Mouse (Mus musculus): ENCODE results near the gene Inpp5a.
A peak's percentile ranks its signal among the peaks of the same experiment; 100 is the strongest.

Gene Inpp5a

DNA sequence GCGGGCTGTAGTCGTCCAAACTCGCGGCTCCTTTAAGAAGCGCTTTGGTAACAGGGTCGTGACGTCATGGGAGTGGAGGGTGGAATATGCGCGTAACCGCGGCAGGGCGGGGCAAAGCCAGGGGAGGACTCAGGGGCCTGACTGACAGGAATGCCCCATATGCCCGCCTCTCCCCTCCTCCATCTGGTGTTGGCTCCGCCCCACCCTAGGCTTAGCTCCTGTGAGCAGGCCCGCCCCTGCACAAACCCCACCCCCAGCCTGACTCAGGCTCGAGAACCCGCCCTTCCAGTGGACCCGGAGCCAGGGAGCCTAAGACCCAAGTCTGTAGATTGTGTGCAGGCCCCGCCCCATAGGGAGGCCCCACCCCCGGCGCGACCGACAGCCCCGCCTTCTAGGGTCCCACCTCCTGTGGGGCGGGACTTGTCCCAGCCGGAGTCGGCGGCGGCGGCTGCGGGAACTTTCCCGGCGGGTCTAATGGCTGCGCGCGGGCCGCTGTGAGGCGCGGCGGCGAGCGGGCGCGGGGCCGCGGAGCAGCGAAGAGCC is at the start of gene Inpp5a:
Inpp5a (plus strand) TSS at position 440 of the 543 bp plus-strand sequence.
- DNase-seq (ENCODE audit: low spot score in 2 of 2) = peak; percentile 99

DNA sequence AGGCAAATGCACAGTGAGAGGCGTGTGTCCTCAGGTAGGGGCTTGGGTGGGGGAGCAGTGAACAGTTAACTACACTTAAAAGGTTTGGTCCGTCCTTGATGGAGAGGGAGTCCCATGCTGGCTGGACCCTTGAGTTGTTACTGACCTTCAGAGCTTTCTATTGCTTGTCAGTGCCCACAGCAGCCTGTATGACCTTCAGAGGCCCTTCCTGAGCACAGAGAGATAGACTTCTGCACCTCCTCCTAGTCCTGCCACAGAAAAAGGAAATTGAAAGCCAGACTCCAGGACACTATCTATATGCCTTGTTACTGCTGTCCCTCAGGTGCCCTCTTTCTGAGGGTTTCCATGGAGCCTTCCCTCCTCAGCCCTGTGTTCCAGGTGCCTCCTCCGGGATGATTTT is 49.7 kb upstream of the Inpp5a start:
- DNase-seq (ENCODE audit: low spot score in 2 of 2) = no peak

DNA sequence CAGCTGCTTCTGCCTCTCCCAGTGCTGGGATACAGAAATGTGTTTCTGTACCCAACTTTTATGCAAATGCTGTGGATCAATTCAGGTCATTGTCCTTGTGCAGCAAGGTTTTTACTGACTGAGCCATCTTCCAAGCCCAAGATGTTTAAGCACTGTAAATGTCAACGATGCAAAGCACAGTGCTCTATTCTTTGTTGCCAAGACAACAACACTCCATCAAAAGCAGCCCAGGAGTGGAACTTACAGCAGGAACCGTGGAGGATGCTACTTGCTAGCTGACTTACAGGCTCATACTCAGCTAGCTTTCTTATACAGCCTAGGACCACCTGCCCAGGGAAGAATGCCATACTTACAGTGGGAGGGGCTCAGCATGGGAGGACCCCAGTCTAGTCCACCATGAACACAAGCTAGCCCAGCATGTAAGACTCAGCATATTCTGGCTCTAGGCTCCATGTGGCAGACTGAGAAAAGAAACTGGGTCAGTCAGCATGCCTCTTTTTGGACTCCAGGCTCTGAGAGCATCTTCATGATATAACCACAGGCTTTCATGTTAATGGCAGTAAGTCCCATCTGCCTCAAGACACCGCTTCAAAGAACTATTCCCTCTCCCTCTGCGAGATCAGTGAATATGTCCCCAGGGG is 47.8 kb upstream of the Inpp5a start:
- no peak for DNase-seq (ENCODE audit: low spot score in 2 of 2)

DNA sequence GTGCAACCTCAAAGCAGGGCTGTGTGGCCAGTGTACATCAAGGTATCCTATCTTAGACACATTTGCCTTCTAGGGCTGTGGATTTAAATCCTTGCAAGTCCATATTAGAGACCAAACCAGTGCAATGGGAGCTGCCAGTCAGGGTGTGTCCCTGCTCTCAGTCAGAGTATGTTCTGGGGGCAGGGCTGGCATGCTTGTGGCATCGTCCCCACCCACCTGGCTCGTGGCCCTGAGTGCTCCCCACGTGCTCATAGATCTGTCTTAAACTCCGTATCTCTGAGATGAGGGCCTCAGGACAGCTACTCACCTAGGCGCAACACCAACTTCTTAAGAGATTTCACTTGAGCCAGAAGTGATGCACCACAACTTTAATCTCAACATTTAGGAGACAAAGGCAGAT is 46.1 kb upstream of the Inpp5a start:
- DNase-seq (ENCODE audit: low spot score in 2 of 2) = no peak

DNA sequence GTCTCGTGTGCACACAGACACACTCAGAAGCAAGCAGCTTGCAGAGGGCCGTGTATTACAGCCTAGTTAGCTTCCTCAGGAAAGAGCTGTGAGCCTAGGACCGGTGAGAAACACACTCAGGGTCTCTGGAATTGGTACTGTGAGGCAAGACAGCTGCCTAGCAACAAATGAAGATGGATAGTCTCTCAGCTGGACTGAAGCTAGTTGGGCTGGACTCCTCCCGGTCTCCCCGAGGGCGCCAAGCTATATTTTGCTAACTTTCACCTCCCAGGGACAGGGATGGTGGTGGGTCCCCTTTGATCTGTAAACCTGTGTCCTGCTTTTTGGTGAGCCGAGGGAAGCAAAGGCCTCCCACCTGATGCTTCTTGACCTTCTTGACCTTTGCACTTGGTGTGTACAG is 41.9 kb upstream of the Inpp5a start:
- no peak for DNase-seq (ENCODE audit: low spot score in 2 of 2)

DNA sequence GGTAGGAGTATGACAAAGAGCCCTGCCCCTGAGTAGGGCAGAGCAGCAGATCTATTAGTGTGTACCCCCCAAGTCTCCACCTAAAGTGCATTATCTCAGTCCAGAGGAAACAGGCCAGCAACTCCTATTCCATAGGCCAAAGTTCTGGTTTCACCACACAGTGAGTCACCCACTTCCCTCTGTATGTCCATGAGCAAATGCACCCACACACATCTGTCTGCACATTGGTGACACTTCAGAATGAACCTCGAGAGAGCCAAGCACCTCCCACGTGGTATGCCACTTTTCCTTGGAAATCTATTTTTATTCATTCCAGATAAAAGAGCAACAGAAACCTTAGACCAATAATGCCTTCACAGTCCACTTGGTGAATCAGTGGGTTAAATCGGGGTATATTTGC is 38.3 kb upstream of the Inpp5a start:
- no peak for DNase-seq (ENCODE audit: low spot score in 2 of 2)

DNA sequence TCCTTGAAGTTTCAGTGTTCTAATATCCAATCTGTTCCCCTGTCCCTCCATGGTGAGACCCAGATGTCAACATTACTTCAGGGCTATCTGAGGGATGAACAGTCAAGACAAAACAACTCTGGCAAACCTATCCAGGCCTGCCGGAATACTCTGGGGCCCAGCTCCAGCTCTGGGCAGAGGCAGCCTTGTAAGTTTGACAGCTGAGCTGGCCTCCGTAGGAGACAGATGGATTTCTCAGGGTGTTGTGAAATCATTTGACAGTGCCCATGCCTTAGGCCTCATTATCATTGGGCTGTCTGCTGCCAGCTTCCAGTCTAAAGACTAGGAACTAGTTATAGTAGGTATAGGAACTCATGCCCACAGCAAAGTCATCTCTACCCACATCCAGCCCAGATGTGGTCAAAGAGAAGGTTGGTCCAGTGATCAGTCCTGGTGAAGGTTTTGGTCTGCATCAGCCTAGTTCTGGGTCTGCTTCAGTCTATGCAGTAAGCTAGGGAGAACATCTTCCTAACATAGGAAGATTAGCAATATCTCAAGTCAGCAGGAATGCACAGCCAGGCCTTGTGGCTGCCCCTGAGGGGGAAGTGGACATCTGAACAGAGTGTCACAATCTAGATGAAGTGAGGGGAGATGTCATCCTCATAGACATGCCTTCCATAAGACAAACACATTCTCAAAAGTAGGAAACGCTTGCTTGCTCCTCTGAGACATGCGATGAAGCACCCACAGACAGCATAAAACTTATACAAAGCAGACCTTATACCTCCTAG is 34.4 kb upstream of the Inpp5a start:
- DNase-seq (ENCODE audit: low spot score in 2 of 2) = no peak

DNA sequence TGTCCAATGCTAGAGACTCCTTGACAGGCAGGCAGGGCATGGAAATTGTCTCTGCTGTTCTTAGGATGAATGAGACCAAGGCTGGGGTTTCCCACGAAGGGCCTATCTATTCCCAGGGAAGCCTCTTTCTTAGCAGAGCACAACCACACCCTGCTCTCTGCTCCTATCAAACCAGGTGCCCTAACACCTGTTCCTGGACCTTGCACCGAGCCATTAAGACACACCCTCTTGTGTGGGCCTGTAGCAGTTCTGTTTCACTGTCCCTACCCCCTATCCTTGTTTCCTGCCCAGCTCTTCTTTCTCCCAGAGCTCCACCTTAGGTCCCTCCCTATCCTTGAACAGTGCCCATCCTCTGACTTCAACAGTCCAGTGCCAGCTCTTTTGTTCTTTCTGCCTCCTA is 31.9 kb upstream of the Inpp5a start:
- no peak for DNase-seq (ENCODE audit: low spot score in 2 of 2)

DNA sequence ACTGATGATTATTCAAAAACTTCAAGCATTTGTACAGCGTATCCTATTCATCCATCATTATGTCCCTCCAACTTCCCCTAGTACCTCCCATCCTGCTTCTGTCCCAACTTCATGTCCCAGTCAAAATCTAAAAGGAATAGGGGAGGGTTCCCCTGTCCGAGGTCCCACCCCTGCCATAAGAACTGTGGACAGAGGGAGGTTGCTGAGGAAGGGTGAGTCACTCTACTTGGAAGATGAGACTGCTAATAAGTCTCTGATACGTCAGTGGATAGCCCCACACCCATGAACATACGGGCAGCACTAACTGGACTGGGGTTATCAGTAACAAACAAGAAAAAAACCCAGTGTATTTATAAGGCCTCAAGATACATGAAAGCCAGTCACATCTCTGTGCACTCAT is 29.0 kb upstream of the Inpp5a start:
- DNase-seq (ENCODE audit: low spot score in 2 of 2) = no peak

DNA sequence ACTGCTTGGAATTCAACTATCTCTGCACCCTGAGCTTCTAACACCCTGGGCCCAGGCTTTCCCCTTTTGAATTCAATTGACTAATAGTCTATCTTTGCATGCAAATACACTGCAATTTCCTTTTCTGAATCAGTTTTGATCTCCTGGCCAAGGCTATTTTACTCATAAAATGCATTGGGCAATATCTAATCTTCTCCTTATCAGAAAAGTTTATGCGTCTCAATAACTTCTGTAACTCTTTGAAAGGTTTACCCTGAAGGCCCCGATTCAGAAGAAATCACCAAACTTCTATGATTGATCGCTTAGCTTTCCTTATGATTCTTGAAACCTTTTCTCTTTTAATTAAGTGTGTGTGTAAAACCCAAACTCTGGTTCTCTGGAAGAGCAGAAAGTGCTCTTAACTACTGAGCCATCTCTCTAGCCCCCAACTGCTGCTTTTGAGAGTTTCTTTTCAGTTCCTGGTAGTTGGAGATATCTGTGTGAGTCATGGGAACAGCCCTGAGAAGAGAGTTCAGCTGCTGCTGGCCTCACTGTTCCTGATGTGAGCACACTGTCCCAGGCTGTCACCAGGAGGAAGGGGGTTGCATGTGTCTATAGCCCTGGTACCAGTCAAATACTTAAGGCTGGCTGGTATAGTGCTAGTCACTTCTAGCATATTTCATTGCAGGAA is 27.9 kb upstream of the Inpp5a start:
- DNase-seq (ENCODE audit: low spot score in 2 of 2) = no peak

DNA sequence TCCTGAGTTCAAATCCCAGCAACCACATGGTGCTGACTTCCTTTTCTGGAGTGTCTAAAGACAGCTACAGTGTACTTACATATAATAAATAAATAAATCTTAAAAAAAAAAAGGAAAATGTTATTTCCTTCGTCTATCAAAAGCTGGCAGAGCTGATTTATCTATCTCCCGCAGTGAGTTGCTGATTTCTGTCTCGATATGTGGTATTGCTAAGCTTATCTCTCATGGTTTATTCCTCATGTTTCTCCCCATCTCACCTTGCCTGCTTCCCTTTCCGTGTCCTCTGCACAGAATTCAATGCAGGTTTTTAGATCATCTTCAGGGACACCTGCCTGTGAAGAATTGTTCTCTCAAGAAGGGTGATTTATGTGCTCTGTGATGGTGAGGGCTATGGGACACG is 27.1 kb upstream of the Inpp5a start:
- DNase-seq (ENCODE audit: low spot score in 2 of 2) = no peak

DNA sequence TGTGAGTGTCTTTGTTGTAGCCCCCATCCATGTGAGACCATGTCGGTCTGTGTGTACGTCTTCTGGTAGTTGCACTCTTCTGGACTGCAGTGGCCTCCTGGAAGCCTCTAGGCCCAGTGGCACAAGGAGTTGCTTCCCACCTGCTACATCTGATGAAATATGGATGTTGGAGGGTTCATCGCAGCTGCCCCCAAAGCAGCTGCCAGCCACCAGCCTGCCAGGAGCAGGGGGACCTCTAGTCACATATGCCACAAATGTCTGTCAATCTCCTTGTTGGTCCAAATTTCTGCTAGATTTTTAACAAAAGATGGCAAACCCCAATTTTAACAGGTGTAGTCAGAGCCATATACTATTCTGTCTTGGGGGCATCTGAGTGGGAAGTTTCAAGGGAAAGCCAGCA is 26.4 kb upstream of the Inpp5a start:
- no peak for DNase-seq (ENCODE audit: low spot score in 2 of 2)

DNA sequence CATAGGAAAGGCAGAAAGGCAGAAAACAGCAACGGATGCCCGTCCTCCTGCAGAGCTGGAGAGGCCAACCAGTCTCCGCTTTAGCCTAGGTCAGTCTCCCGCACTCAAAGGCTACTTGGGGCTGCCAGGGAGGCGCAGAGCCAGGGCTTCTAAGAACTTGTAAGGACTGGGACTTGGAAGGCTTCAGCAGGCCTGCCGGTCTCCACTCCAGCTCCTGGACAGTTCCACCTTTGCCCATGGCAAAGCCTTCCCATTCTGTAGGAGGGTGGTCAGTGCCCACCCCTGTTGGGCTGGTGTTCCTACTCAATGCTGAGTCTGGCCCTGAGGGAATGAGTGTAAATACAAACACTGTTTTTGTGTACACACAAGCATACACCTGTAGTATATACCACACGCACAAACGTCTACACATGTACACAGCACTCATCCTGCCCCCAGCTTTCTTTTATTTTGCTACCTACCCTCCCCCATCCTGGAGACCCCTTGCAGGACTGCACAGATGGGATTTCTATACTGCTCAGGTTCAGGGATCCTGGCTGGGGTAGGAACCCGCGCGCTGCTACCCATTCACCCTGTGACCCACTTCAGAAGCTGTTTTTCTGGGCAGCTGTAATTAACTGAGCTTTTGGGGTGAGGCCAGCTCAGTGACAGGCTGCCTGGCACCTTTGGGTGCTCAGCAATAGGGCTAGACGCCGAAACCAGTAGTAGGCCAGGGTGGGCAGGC is 25.5 kb upstream of the Inpp5a start:
- no peak for DNase-seq (ENCODE audit: low spot score in 2 of 2)

DNA sequence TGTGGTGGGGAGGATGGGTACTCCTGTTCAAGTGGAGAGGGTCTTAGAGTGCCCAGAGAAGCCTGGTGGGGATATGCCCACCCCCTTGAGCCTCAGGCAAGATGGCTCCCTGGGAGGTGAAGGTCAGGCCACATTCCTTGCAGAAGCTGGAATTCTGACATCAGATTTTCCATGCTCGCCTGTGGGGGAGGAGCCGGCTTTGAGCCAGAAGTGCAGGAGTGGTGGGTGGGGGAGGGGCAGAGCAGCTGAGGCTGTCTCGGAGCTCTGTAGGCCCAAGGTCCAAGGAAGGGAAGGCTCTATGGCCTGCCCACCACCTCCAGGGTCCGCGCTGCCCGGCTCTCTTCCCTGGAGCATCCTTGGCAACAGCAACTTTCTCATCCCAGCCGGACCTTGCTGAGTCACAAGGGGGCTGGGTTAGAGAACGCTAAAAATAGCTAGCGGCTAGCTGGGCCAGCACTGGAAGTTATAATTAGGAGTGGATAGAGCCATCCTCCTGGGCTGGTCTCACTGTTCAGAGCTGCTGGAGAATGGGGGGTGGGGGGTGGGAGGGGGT is 24.8 kb upstream of the Inpp5a start:
- DNase-seq (ENCODE audit: low spot score in 2 of 2) = peak in 1 of 2 experiments; percentile 10

DNA sequence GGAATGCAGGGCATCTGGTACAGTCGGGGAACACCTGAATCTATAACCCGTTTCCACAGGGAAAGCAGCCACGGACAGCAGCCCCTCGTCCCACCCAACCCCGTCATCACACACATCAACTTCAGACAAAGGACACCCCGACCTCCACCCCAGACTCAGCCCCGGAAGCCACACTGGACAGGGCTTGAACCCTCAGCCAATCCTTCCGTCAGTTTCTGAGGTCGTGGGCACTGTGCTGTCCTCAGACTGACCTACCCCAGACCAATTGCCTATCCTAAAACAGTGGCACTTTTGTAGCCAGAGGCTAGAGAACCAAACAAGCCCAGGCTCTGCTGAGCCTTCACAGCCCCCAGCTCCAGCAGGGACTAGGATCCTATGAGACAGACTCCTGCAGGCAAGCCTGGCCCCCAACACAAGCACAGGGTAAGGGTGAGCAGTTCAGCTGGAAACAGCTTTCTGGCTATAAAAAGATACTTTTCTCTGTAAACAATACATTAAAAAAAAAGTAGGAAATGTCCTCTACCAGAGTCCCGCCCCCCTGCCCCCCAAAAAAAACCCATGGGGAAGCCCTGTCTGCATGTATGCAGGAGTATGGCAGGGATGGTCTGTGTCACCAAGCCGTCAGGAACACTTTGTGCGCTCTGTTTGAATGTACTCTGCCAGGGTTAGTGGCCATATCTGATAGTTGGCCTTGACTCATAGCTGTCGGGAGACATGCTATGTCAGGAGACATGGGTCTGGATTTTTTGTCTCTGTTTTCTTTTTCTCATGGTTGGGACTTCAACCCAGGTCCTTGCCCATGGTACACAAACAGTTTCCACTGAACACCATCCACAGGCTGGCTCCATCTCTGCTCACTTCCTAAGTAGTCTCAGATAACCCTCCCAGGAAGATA is 23.7 kb upstream of the Inpp5a start:
- DNase-seq (ENCODE audit: low spot score in 2 of 2) = no peak

DNA sequence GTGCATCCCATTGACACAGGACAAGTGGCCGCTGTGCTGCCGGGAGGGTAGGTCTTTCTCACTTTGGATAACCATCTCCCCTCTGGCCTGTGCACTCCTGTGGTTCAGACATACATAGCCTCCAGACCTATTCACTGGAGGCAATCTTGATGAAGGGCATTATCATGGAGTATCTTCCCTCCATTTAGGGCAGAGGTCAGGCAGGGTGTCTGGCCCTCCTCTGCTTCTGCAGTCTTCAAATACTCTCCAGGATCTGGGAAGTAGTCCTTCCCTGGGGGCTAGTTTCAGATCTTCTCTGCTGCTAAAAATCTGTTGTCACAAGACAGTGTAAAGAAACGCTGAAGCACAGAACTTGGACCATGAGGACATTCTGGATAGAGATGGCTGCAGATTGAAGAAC is 22.8 kb upstream of the Inpp5a start:
- DNase-seq (ENCODE audit: low spot score in 2 of 2) = no peak

DNA sequence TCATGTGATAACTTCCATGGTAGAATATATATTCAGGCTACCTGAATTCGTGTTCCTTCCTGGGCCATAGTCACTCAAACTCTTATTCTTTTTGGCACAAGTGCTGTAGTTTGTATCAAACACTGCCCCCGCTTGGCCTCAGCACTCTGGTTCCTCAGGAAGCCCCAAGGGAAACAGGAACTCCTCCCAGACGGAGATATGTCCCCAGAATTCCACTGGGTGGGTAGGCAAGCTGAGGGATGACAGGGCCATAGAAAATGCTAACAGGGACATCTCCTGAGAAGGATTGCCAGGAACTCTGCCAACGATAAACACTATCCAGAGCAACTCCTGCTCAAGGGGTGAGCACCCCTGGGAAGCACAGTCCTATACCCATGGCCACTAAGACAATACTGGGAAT is 22.4 kb upstream of the Inpp5a start:
- no peak for DNase-seq (ENCODE audit: low spot score in 2 of 2)

DNA sequence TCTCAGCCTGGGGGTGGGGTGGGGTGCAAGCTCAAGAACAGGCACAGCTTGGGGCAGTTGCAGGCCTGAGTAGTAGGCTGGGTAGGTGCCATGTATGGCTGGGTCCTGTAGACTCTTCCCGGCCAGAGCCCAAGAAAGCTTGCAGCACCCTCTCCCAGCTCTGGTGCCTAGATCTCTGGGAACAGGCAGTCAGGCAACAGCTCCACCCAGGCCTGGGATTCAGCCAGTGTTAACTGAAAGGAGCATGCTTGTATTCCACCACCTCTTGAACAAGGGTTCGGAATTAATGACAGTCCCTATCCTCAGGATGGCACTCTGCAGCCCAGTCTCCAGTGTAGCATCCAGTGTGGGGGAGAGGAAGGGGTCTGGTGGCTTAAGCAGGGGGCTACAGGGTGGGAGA is 20.7 kb upstream of the Inpp5a start:
- DNase-seq (ENCODE audit: low spot score in 2 of 2) = no peak

DNA sequence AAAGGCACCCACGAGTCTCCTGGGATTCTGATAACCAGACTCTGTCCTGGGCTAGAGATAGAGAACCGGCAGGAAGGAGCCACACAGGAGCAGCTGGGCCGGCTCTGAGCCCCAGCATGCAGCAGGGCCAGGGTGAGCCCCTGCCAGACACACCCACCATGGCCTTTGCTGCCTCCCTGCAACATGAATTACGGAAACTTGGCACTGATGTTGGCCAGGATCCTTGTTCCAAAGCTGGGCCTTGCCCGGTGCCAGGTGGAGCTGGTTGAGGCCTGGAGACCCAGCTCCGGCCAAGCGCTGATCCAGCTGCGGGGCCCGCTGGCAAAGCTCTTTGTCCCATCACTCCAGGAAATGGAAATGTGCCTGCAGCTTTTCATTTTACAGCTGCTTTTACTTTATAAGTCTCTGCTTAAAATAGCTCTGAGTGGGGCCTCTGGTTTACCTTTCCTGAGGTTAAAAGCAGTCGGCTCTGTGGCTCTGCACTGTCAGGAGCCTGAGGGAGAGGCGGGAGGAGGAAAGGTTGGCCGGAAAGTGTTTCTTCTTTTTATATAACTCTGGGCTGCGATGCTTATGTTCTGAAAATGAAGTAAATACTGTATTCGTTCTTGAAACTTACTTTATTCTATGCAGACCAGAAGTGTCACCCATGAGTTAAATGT is 20.1 kb upstream of the Inpp5a start:
- no peak for DNase-seq (ENCODE audit: low spot score in 2 of 2)

DNA sequence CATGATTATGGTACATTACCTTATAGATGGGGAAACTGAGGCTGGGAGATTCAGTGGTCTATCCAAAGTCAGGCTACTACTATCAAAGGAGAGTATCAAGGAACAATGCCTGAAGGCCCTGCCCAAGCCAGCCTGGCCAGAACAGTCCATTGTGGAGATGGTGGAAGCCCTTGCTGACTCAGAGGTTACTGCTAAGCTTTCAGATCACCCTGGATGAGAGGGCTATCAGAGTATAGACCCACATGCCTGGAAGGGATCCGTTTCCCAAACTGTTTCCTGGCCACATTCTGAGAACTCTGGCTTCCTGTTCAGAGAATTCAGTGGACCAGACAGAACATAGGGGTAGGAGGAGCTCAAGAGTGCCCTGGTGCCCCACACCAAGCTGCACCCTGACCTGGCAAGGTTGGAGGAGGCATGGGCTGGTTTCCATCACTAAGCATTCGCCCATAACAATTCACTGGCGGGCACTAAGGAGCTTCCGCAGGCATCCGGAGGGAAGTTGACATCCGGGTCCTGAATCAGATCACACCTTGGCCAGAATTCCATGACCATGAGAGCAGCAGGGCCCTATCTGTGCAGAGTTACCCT is 19.3 kb upstream of the Inpp5a start:
- no peak for DNase-seq (ENCODE audit: low spot score in 2 of 2)

Measured in spleen, postnatal 36 days (tissue).